Mouse (Mus musculus): ENCODE results near the gene Myo18b.

GRCm38 (mm10) chr5:112921914-112922313 is 25.8 kb upstream of the Myo18b start:
- no peak for TF ChIP-seq POLR2A (IDR thresholded peaks at IDR 0.05; ENCODE audit: low read depth, low read length)
- no peak for TF ChIP-seq CTCF (IDR thresholded peaks at IDR 0.05; ENCODE audit: extremely low read depth, insufficient read depth, insufficient read length, insufficient replicate concordance)

Measured in spleen, adult 2 months (tissue).